Mouse (Mus musculus) induced T-regulatory cell, adult 2 months (primary cell): ENCODE results near the gene Asah2.
A peak's percentile ranks its signal among the peaks of the same experiment; 100 is the strongest.

Experiments used
- DNase-seq: peaks from one replicate; pipeline ENCODE4 v3.0.0-alpha.2; 2012; ENCODE audit warnings: low read depth

The Asah2 gene

DNA sequence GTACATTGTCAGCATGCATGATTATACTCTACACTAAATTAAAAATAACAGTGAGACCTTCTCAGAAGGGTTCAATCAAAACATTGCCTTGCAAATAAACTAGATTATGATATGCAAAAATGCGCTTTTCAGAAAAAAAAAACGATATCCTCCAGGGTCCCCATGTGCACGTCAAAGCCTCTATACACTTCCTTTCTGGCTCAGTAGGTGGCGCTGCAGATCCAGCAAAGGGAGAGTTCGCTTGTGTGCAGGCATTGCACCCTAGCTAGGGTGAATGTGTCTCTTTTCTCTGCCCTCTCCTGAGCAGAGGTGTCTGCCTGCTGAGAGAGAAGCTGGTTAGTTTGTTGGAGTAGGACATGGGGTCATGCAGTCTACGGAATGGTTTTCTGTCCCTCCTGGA is 136.0 kb downstream of the Asah2 start:
- peak; percentile 91 for DNase-seq

DNA sequence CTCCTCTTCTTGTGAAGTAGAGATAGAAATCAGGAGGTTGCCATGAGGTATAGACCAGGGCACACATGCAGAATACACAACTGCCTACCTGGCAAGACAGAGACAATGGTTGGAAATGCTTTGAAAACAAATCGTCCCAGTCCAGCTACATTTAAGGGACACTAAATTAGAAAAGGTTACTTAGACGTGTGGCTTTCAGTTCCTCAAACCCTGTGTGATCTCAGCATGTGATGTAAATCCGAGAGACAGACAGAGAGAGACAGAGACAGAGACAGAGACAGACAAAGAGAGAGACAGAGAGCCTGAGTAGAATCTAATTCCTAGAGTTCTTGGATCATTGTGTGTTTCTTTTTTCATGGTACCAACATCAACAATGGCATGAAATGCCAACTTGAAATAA is 136.6 kb downstream of the Asah2 start:
- DNase-seq = no peak

DNA sequence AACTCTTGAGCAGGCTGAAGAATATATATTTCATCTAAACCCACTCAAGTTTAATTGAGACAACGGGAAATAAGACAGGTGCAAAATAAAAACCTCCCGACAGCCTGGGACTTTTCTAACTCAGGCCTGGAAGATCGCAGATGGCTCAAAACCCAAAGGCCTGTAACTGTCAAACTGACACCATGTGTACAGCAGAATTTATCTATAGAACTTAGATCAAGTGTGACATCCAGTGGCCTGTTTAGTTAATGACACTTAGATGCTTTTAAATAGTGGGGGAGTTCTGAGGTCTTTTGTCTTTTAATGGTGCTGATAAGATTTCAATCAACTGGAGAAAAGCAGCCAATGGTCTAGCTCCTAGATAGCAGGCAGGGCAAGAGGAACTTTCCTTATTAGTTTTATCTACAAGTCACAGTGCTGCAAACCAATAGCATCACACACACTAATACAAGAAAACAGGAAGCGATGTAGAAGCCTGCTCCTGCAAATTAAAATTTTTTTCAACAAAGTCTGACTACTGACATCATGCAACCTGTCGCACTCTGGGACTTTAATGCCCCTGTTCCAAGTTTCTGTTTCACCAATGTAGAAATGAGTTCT is 140.0 kb downstream of the Asah2 start:
- peak; percentile 65 for DNase-seq

GRCm38 (mm10) chr19:31963147-31963546 is 144.9 kb downstream of the Asah2 start:
- DNase-seq = no peak

GRCm38 (mm10) chr19:31960434-31960833 is 147.6 kb downstream of the Asah2 start:
- DNase-seq = no peak

GRCm38 (mm10) chr19:31956359-31956758 is 151.7 kb downstream of the Asah2 start:
- DNase-seq = no peak

- no peak for DNase-seq
Measured at GRCm38 (mm10) chr19:31954696-31955095, 153.3 kb downstream of the Asah2 start.

- no peak for DNase-seq
Measured at GRCm38 (mm10) chr19:31954267-31954666, 153.7 kb downstream of the Asah2 start.

GRCm38 (mm10) chr19:31953799-31954198 is 154.2 kb downstream of the Asah2 start:
- DNase-seq = no peak

DNA sequence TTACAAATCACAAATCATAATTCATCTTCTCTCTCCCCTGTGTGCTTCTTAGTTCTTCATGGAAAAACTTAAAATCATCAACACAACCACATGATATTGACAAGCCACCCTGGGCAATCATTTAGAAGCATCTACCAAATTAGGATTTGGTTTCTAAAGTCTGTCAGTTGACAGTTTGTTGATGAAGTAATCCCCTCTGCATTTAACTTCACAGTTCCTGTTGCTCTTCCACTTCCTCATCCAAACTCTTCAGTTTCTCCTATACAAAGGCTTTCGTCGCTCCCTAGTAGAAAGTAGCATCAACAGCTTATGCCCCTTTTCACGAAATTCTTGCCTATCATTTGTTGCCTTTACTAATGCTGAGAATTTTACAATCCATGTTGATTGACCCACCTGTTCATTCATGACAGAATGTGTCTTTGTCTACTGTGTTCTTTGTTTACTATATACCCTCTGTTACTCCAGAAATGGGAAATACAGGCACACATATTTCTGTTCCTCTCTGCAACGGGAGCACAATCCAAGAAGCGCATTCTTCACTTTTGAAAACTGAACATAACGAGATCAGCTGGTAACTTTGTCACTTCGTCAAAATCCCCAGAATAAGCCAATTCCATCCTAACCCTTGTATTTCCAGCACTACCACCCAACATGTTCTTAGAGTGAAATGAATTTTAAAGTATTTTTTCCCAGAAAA is 157.1 kb downstream of the Asah2 start:
- no peak for DNase-seq
